20 mouse cellular contexts compared by ENCODE assay signal in genomic region chr4:12647732-12648131, GRCm38 (mm10).
DNase-seq lines count a peak whose midpoint lies in the region; ATAC-seq and TF ChIP-seq lines count a peak whose summit lies in the region.
"Had no signal": no experiment of that assay in that cellular context is flagged by ENCODE, and none has a peak within 500 bp of the region (broad histone marks: within the 10 kb centered on the region; RNA-seq: fewer than 3 reads in every experiment).

No protein-coding gene starts in this region.

- no peak for DNase-seq in heart, adult 9 months (ENCODE audit: low spot score in 2 of 2)
- no peak for DNase-seq in lung, postnatal 0 days (ENCODE audit: low spot score)
- no peak for DNase-seq in lung, postnatal 4 days
- no peak for DNase-seq in forebrain, embryonic 10.5 days (ENCODE audit: extremely low spot score, low spot score)
- DNase-seq: adrenal gland, adult 2 months; adrenal gland, postnatal 25 days; cerebellum, adult 18-20 months; cerebellum, adult 9-11 months; cerebellum, postnatal 36 days; gastrocnemius, postnatal 10 days; heart, adult 2 months; heart, postnatal 36 days had no signal

- no peak overlapping the region for H3K27ac ChIP-seq in heart, embryonic 12.5 days (ENCODE audit: poor library complexity, severe bottlenecking)
- no peak overlapping the region for H3K27ac ChIP-seq in lung, postnatal 0 days (ENCODE audit: low read length)
- no peak overlapping the region for H3K27ac ChIP-seq in forebrain, embryonic 10.5 days
- H3K27ac ChIP-seq: embryonic facial prominence, embryonic 10.5 days; forebrain, embryonic 15.5 days; heart, adult 2 months; heart, embryonic 13.5 days; hindbrain, embryonic 12.5 days had no signal

- TF ChIP-seq CTCF in lung, postnatal 0 days (IDR thresholded peaks at IDR 0.05), result no peak

- H3K4me1 ChIP-seq in heart, embryonic 12.5 days (replicated peaks), result peaks cover 12% of the 10 kb centered on the region
- no peaks in the 10 kb centered on the region for H3K4me1 ChIP-seq in lung, postnatal 0 days (ENCODE audit: insufficient read depth, low read depth, low read length)
- peaks cover 3% of the 10 kb centered on the region for H3K4me1 ChIP-seq in forebrain, embryonic 10.5 days
- H3K4me1 ChIP-seq: forebrain, embryonic 15.5 days; hindbrain, embryonic 12.5 days had no signal

- ATAC-seq in heart, embryonic 12.5 days (ENCODE audit: insufficient number of reproducible peaks, low FRiP score), result peak; percentile 64
- peak; percentile 17; the same call in 1 of the 2 replicates for ATAC-seq in lung, postnatal 0 days
- ATAC-seq in hematopoietic stem cell, adult 5-6 weeks (replicated peaks in 1 of 2; ENCODE audit: insufficient read depth in 1 of 2, low FRiP score in 2 of 2, low TSS enrichment in 1 of 2, low read depth in 1 of 2, poor library complexity in 2 of 2, severe bottlenecking in 2 of 2), result peak; percentile 96
- ATAC-seq: forebrain, embryonic 15.5 days; hindbrain, embryonic 16.5 days; inflammation-experienced regulatory T-cells, adult 6 months had no signal

- no peaks in the 10 kb centered on the region for H3K27me3 ChIP-seq in heart, embryonic 12.5 days (replicated peaks)
- no peaks in the 10 kb centered on the region for H3K27me3 ChIP-seq in lung, postnatal 0 days (replicated peaks; ENCODE audit: insufficient read depth, low read length)
- no peaks in the 10 kb centered on the region for H3K27me3 ChIP-seq in forebrain, embryonic 10.5 days (ENCODE audit: poor library complexity, severe bottlenecking)
- H3K27me3 ChIP-seq: forebrain, embryonic 15.5 days; heart, embryonic 13.5 days had no signal

- no peaks in the 10 kb centered on the region for H3K36me3 ChIP-seq in heart, embryonic 12.5 days
- no peaks in the 10 kb centered on the region for H3K36me3 ChIP-seq in lung, postnatal 0 days (ENCODE audit: insufficient read depth, low read length)
- no peaks in the 10 kb centered on the region for H3K36me3 ChIP-seq in forebrain, embryonic 10.5 days (replicated peaks)
- H3K36me3 ChIP-seq: embryonic facial prominence, embryonic 10.5 days; forebrain, embryonic 15.5 days; heart, embryonic 13.5 days; hindbrain, embryonic 12.5 days had no signal

- no peaks in the 10 kb centered on the region for H3K9me3 ChIP-seq in heart, embryonic 12.5 days (replicated peaks)
- no peaks in the 10 kb centered on the region for H3K9me3 ChIP-seq in lung, postnatal 0 days (ENCODE audit: low read length)
- no peaks in the 10 kb centered on the region for H3K9me3 ChIP-seq in forebrain, embryonic 10.5 days
- H3K9me3 ChIP-seq: embryonic facial prominence, embryonic 10.5 days; forebrain, embryonic 15.5 days; heart, embryonic 13.5 days; hindbrain, embryonic 12.5 days had no signal

- no peak for TF ChIP-seq EP300 in lung, postnatal 0 days (IDR thresholded peaks at IDR 0.05)

- no peak overlapping the region for H3K4me2 ChIP-seq in heart, embryonic 12.5 days
- no peak overlapping the region for H3K4me2 ChIP-seq in lung, postnatal 0 days (replicated peaks; ENCODE audit: low read depth, low read length)
- H3K4me2 ChIP-seq: forebrain, embryonic 15.5 days; heart, embryonic 13.5 days; hindbrain, embryonic 12.5 days had no signal

- 9% methylated on average over 3 of the region's 3 CpGs for WGBS in heart, embryonic 12.5 days
- 19% methylated on average over 3 of the region's 3 CpGs for WGBS in lung, postnatal 0 days
- 76% methylated on average over 3 of the region's 3 CpGs for WGBS in forebrain, embryonic 10.5 days

- no peak overlapping the region for H3K9ac ChIP-seq in heart, embryonic 12.5 days
- no peak overlapping the region for H3K9ac ChIP-seq in lung, postnatal 0 days (replicated peaks; ENCODE audit: low read depth)
- H3K9ac ChIP-seq: forebrain, embryonic 15.5 days; heart, embryonic 13.5 days; hindbrain, embryonic 12.5 days had no signal

- no peak overlapping the region for H3K4me3 ChIP-seq in heart, embryonic 12.5 days
- H3K4me3 ChIP-seq in lung, postnatal 0 days (ENCODE audit: low read depth, low read length), result no peak overlapping the region
- no peak overlapping the region for H3K4me3 ChIP-seq in forebrain, embryonic 10.5 days
- H3K4me3 ChIP-seq: embryonic facial prominence, embryonic 10.5 days; forebrain, embryonic 15.5 days; heart, adult 2 months; heart, embryonic 13.5 days; hindbrain, embryonic 12.5 days had no signal

Comparison
In these comparisons a context has a peak if more than half of its experiments do, and no peak if none do; other contexts are left out.
1. ATAC-seq: peak in every context shown above with its lines; median percentile 96 in hematopoietic stem cell, adult 5-6 weeks; 64 in heart, embryonic 12.5 days; 17 in lung, postnatal 0 days.